Mouse (Mus musculus): Measurements from ENCODE around the gene Gm49320. TPM values are rescaled to one million over a fixed set of nuclear protein-coding genes. Genes with fewer than 3 reads are reported as not detected.

Gm49320 gene
- polyA plus RNA-seq, 1 experiment from 2014 or later, result 0.86 TPM

DNA sequence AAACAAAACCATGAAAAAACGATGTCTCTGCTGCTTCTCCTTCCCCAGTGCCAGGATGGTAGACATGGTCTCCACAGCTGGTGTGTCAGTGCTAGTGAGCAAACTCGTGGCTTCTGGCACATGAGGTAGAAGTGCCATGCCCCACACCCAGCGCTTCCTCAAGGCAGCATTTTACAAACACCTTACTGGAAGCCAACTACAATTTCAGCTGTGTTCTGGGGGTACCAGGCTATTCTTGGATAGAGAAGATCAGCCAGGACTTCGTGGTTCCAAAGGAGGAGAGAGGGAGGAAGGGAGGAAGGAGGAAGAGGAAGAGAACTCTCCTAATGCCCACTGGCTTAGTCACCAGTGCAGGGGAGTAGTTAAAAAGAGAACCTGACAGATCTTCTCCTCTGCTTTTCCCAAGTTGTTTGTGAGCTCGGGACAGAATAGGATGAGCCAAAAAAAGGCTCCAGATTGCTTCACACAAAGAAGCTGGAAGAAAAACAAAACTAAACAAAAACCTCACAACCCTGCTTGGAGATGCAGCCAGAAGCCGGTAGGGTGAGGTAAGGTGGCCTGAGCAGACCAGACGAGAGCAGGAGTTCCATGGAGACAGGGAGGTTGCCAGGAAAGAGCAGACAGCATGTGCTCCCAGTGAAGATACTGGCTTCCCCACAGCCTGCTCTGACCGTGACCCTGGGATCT, 24.6 kb downstream of the Gm49320 start:
- Histone ChIP-seq H3K4me3 (ENCODE audit: low read depth, low read length) (no peak overlapping the region), H3K36me3 (ENCODE audit: insufficient read depth, low read length) (peaks cover 35% of the 10 kb centered on the region), H3K27ac (ENCODE audit: low read length) (no peak overlapping the region), H3K4me1 (ENCODE audit: insufficient read depth, low read depth, low read length) (no peaks in the 10 kb centered on the region), H3K9me3 (ENCODE audit: low read length) (no peaks in the 10 kb centered on the region), H3K27me3 (replicated peaks; ENCODE audit: insufficient read depth, low read length) (no peaks in the 10 kb centered on the region), H3K9ac (replicated peaks; ENCODE audit: low read depth) (no peak overlapping the region), H3K4me2 (replicated peaks; ENCODE audit: low read depth, low read length) (no peak overlapping the region)
- no peak for TF ChIP-seq CTCF (IDR thresholded peaks at IDR 0.05)
- TF ChIP-seq EP300 (IDR thresholded peaks at IDR 0.05), result no peak
- no peak for ATAC-seq
- WGBS, result 81% methylated on average over 8 of the region's 8 CpGs
- DNase-seq (ENCODE audit: low spot score), result no peak

DNA sequence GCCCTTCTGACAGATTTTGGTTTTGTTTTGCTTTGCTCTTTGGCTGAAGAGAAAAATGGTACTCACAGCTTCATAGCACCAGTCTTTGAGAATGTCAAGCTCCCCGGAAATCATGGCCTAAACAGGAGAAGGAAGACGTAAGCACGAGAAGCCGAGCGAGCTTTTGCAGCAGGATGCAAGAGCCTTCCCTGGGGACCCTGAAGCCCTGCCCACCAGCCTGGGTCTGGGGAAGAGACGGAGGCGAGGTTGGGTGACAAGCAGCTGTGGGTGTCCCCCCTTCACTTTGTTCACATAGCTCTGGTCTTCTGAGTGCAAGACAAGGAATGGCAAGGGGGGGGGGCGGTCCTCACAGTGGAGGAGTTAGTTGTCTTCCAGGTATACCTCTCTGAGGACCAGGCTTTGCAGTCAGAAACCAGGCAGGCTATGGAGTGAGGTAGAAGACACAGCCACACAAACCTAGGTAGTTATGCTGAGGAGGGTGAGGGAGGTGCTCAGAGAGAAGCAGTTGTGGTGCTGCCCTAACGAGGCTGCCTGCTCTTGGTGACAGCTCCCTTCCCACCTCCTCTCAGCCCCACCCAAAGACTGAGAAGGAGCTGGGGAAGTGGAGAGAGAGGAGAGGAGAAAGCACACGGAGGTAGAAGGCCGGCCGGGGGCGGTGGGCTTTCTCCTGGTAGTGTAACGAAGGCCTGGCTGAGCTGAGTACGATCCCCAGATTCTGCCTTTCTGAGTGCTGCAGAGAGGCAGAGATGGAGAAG, 26.7 kb downstream of the Gm49320 start:
- H3K27ac ChIP-seq (ENCODE audit: low read length), result no peak overlapping the region
- no peaks in the 10 kb centered on the region for H3K27me3 ChIP-seq (replicated peaks; ENCODE audit: insufficient read depth, low read length)
- H3K9me3 ChIP-seq (ENCODE audit: low read length), result no peaks in the 10 kb centered on the region
- no peak overlapping the region for H3K9ac ChIP-seq (replicated peaks; ENCODE audit: low read depth)
- no peak overlapping the region for H3K4me3 ChIP-seq (ENCODE audit: low read depth, low read length)
- ATAC-seq (no peak; the same call in 1 of the 2 replicates), DNase-seq (ENCODE audit: low spot score) (no peak)
- WGBS, result 90% methylated on average over 15 of the region's 15 CpGs
- peaks cover 42% of the 10 kb centered on the region for H3K36me3 ChIP-seq (ENCODE audit: insufficient read depth, low read length)
- TF ChIP-seq CTCF (IDR thresholded peaks at IDR 0.05) (no peak), EP300 (IDR thresholded peaks at IDR 0.05) (no peak)
- H3K4me1 ChIP-seq (ENCODE audit: insufficient read depth, low read depth, low read length), result no peaks in the 10 kb centered on the region
- H3K4me2 ChIP-seq (replicated peaks; ENCODE audit: low read depth, low read length), result no peak overlapping the region

DNA sequence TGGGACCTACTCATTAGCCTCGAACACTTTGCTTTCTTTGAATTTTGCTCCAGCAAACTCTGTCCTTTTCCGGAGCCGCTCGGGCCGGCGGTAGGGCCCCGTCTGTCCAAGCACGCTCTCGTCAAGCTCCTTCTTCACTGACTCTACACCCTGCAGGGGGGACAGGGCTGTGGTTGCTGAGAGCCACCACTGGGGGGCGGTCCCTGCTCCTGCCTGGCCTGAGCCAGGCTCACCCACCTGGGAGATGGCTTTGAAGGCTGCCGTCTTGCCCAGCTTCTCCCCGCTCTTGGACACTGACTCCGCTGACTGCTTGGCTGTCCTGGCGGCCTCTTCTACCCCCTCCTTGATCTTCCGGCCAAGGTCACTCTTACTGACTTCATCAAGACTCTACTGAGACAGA, 29.0 kb downstream of the Gm49320 start:
- H3K4me2 ChIP-seq (replicated peaks; ENCODE audit: low read depth, low read length), result no peak overlapping the region
- no peaks in the 10 kb centered on the region for H3K9me3 ChIP-seq (ENCODE audit: low read length)
- H3K27ac ChIP-seq (ENCODE audit: low read length), result no peak overlapping the region
- TF ChIP-seq EP300 (IDR thresholded peaks at IDR 0.05) (no peak), CTCF (IDR thresholded peaks at IDR 0.05) (peak; percentile 56)
- peaks cover 37% of the 10 kb centered on the region for H3K36me3 ChIP-seq (ENCODE audit: insufficient read depth, low read length)
- H3K4me3 ChIP-seq (ENCODE audit: low read depth, low read length), result no peak overlapping the region
- WGBS, result 79% methylated on average over 15 of the region's 15 CpGs
- no peaks in the 10 kb centered on the region for H3K4me1 ChIP-seq (ENCODE audit: insufficient read depth, low read depth, low read length)
- no peaks in the 10 kb centered on the region for H3K27me3 ChIP-seq (replicated peaks; ENCODE audit: insufficient read depth, low read length)
- no peak overlapping the region for H3K9ac ChIP-seq (replicated peaks; ENCODE audit: low read depth)
- no peak for DNase-seq (ENCODE audit: low spot score)
- ATAC-seq, result 0 out of 2 replicates have a peak, but pooled peaks have one; percentile 41

DNA sequence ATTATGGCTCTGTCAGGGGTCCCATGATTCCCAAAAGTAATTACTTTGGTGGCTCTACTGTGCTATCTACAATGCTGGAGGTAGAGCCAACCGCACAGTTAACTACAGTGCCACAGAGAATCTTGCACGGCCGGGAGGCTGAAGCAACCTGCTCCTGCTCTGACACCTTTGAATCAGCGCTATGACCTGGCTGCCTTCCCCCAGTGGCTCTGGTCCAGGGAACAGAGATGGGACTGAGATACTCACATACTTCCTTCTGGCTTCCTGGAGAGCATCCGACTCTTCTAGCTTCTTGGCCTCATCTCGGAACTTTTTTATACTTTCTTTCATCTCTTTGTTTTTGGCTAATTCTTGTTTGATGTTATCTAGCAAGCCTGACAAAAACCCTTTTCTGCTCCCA, 30.9 kb downstream of the Gm49320 start:
- WGBS, result 93% methylated on average over 6 of the region's 6 CpGs
- peaks cover 38% of the 10 kb centered on the region for H3K36me3 ChIP-seq (ENCODE audit: insufficient read depth, low read length)

DNA sequence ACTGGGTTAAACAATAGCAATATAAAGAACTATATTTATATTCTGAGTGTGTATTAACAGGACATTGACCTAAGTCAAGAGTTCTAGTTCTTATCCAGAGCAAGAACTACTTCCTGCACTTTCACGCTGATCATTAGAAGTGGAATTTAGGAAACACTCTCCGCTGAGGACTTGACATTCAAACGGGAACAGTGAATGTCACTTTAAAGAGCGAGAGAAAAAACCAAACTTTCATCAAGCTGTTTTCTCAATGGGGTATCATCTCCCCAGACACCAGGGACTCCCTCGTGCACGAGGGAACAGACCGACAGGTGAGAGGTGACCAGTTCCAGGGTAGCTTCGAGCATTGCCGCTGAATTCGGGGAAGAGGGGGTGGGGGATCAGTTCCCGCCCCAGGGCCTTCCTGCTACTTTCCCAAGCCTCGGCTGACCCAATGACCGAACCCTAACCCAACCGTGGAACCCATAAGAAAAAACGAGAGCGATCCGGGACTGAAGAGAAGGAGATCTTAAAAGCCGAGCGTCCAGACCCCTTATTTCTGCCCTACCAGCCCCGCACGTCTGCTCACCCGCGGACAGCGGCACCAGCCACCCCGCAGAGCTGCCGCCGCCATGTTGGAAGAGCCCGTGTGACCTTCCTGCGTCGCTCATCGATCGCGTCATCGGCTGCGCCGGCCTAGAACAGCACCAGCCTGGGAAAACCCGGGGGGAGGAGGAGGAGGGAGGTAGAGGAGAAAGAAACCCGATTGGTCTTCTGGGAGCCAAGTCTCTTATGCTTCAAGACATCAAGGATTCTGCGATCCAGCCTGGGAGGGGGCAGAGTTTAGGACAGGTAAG, 36.8 kb downstream of the Gm49320 start, which contains the start of gene Timm44:
Gene Timm44 (minus strand): TSS at position 639 of the 836 bp plus-strand sequence.
- Histone ChIP-seq H3K9me3 (ENCODE audit: low read length) (no peaks in the 10 kb centered on the region), H3K9ac (replicated peaks; ENCODE audit: low read depth) (peak within 1 kb of the TSS; percentile 81), H3K4me1 (ENCODE audit: insufficient read depth, low read depth, low read length) (no peaks in the 10 kb centered on the region), H3K4me2 (replicated peaks; ENCODE audit: low read depth, low read length) (peak within 1 kb of the TSS; percentile 73), H3K36me3 (ENCODE audit: insufficient read depth, low read length) (peaks cover 5% of the 10 kb centered on the region; the same call in 1 of the 2 replicates), H3K4me3 (ENCODE audit: low read depth, low read length) (peak within 1 kb of the TSS; percentile 80), H3K27me3 (replicated peaks; ENCODE audit: insufficient read depth, low read length) (no peaks in the 10 kb centered on the region), H3K27ac (ENCODE audit: low read length) (peak within 1 kb of the TSS; percentile 51)
- DNase-seq (ENCODE audit: low spot score), result peak; percentile 97
- ATAC-seq, result peak; percentile 99
- WGBS, result under 1% methylated on average over 39 of the region's 39 CpGs
- TF ChIP-seq EP300 (IDR thresholded peaks at IDR 0.05), result no peak
- no peak for TF ChIP-seq CTCF (IDR thresholded peaks at IDR 0.05)

More for the DNA sequence above, 30.9 kb downstream of the Gm49320 start:
- DNase-seq (ENCODE audit: low spot score) (no peak), ATAC-seq (no peak)
- Histone ChIP-seq H3K4me1 (ENCODE audit: insufficient read depth, low read depth, low read length) (no peaks in the 10 kb centered on the region), H3K4me3 (ENCODE audit: low read depth, low read length) (no peak overlapping the region), H3K4me2 (replicated peaks; ENCODE audit: low read depth, low read length) (no peak overlapping the region), H3K9me3 (ENCODE audit: low read length) (no peaks in the 10 kb centered on the region), H3K27me3 (replicated peaks; ENCODE audit: insufficient read depth, low read length) (no peaks in the 10 kb centered on the region), H3K9ac (replicated peaks; ENCODE audit: low read depth) (no peak overlapping the region), H3K27ac (ENCODE audit: low read length) (no peak overlapping the region)
- TF ChIP-seq CTCF (IDR thresholded peaks at IDR 0.05) (no peak), EP300 (IDR thresholded peaks at IDR 0.05) (no peak)

DNA sequence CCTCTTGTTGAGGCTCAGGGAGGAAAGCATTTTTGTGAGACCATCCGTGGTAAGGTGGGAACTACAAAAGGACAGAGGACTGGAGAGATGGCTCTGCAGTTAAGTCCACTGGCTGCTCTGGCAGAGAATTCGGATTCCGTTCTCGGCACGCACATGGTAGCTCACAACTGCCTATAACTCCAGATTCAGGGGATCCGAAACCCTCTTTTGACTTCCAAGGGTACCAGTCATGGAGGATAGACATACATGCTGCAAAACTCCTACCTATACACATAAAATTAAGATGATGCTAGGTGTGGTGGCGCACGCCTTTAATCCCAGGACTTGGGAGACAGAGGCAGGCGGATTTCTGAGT, 37.4 kb downstream of the Gm49320 start:
- 27% methylated on average over 9 of the region's 9 CpGs for WGBS
- H3K27ac ChIP-seq (ENCODE audit: low read length), result peak overlapping the region; percentile 34; the same call in 1 of the 2 replicates
- H3K4me3 ChIP-seq (ENCODE audit: low read depth, low read length), result peak overlapping the region; percentile 80
- no peaks in the 10 kb centered on the region for H3K4me1 ChIP-seq (ENCODE audit: insufficient read depth, low read depth, low read length)
- H3K36me3 ChIP-seq (ENCODE audit: insufficient read depth, low read length), result peaks cover 5% of the 10 kb centered on the region; the same call in 1 of the 2 replicates
- TF ChIP-seq EP300 (IDR thresholded peaks at IDR 0.05) (no peak), CTCF (IDR thresholded peaks at IDR 0.05) (no peak)
- H3K4me2 ChIP-seq (replicated peaks; ENCODE audit: low read depth, low read length), result peak overlapping the region; percentile 73
- H3K9me3 ChIP-seq (ENCODE audit: low read length), result no peaks in the 10 kb centered on the region
- no peak for DNase-seq (ENCODE audit: low spot score)
- ATAC-seq, result peak; percentile 46; the same call in 1 of the 2 replicates
- H3K27me3 ChIP-seq (replicated peaks; ENCODE audit: insufficient read depth, low read length), result no peaks in the 10 kb centered on the region
- H3K9ac ChIP-seq (replicated peaks; ENCODE audit: low read depth), result peak overlapping the region; percentile 81

Measured in lung, postnatal 0 days (tissue).